16 mouse cellular contexts compared by ENCODE assay signal in the genomic region with DNA sequence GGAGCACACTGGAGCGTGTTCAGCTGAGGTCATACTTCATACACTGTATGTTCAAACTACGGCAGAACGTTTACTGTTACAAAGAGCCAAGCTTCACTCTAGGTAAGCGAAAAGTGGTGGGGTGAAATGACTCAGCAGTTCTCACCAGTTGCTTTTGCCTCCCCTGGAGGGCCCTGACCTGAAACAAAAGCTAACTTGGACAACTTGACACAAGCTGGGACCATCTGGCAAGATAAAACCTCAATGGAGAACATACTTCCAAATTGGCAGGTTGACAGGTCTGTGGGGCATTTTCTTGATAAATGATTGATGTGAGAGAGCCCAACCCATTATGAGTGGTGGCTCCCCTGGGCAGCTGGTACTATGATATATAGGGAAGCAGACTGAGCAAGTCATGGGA. TPM values are rescaled to one million over a fixed set of nuclear protein-coding genes. Genes with fewer than 3 reads are reported as not detected.
DNase-seq lines count a peak whose midpoint lies in the region; ATAC-seq and TF ChIP-seq lines count a peak whose summit lies in the region.
"Had no signal": no experiment of that assay in that cellular context is flagged by ENCODE, and none has a peak within 500 bp of the region (broad histone marks: within the 10 kb centered on the region; RNA-seq: fewer than 3 reads in every experiment).

No protein-coding gene starts in this region.

- H3K9ac ChIP-seq in hindbrain, postnatal 0 days (replicated peaks; ENCODE audit: low read length), result no peak overlapping the region
- no peak overlapping the region for H3K9ac ChIP-seq in hindbrain, embryonic 13.5 days
- H3K9ac ChIP-seq in CH12.LX (ENCODE audit: insufficient read depth, low read depth), result no peak overlapping the region
- H3K9ac ChIP-seq in forebrain, embryonic 12.5 days, result no peak overlapping the region
- H3K9ac ChIP-seq: forebrain, postnatal 0 days; limb, embryonic 12.5 days; neural tube, embryonic 13.5 days had no signal

- no peaks in the 10 kb centered on the region for H3K79me2 ChIP-seq in CH12.LX (replicated peaks; ENCODE audit: control insufficient read depth, extremely low read depth, insufficient read depth, poor library complexity, severe bottlenecking)

- no peak overlapping the region for H3K4me3 ChIP-seq in hindbrain, postnatal 0 days (ENCODE audit: low read length)
- no peak overlapping the region for H3K4me3 ChIP-seq in hindbrain, embryonic 13.5 days
- no peak overlapping the region for H3K4me3 ChIP-seq in CH12.LX (replicated peaks in 1 of 3; ENCODE audit: low read depth in 2 of 3, low read length in 2 of 3, poor library complexity in 1 of 3)
- no peak overlapping the region for H3K4me3 ChIP-seq in brown adipose tissue, adult 24 weeks (ENCODE audit: insufficient read depth, low read depth, low read length)
- no peak overlapping the region for H3K4me3 ChIP-seq in forebrain, embryonic 12.5 days (replicated peaks)
- H3K4me3 ChIP-seq: limb, embryonic 12.5 days; neural tube, embryonic 13.5 days had no signal

- no peaks in the 10 kb centered on the region for H3K9me3 ChIP-seq in hindbrain, postnatal 0 days (ENCODE audit: low read length)
- H3K9me3 ChIP-seq in hindbrain, embryonic 13.5 days, result no peaks in the 10 kb centered on the region
- no peaks in the 10 kb centered on the region for H3K9me3 ChIP-seq in CH12.LX (replicated peaks; ENCODE audit: low read length)
- H3K9me3 ChIP-seq in forebrain, embryonic 12.5 days, result no peaks in the 10 kb centered on the region
- H3K9me3 ChIP-seq: limb, embryonic 12.5 days; neural tube, embryonic 13.5 days had no signal

- TF ChIP-seq CTCF in hindbrain, postnatal 0 days (IDR thresholded peaks at IDR 0.05; ENCODE audit: low read depth), result no peak
- no peak for TF ChIP-seq CTCF in CH12.LX (conservative IDR thresholded peaks at IDR 0.05 in 1 of 2, IDR thresholded peaks at IDR 0.05 in 1 of 2; ENCODE audit: low read depth in 2 of 2, low read length in 2 of 2)

- no peak for ATAC-seq in hindbrain, postnatal 0 days
- ATAC-seq in hindbrain, embryonic 13.5 days (ENCODE audit: low FRiP score), result no peak
- no peak for ATAC-seq in forebrain, embryonic 12.5 days (ENCODE audit: low FRiP score)
- ATAC-seq: activated CD4-positive, CD25-positive, alpha-beta regulatory T cell, adult 4 months; forebrain, postnatal 0 days had no signal

- no peak overlapping the region for H3K4me2 ChIP-seq in hindbrain, postnatal 0 days (ENCODE audit: low read depth, low read length)
- no peak overlapping the region for H3K4me2 ChIP-seq in hindbrain, embryonic 13.5 days
- H3K4me2 ChIP-seq in CH12.LX (ENCODE audit: insufficient read depth, low read depth, poor library complexity, severe bottlenecking), result no peak overlapping the region
- no peak overlapping the region for H3K4me2 ChIP-seq in forebrain, embryonic 12.5 days
- H3K4me2 ChIP-seq: limb, embryonic 12.5 days; neural tube, embryonic 13.5 days had no signal

- H3K36me3 ChIP-seq in hindbrain, postnatal 0 days (ENCODE audit: insufficient read depth, low read length), result no peaks in the 10 kb centered on the region
- H3K36me3 ChIP-seq in hindbrain, embryonic 13.5 days, result no peaks in the 10 kb centered on the region
- H3K36me3 ChIP-seq in CH12.LX (replicated peaks in 1 of 2; ENCODE audit: control insufficient read depth in 1 of 2, insufficient read depth in 1 of 2, low read length in 1 of 2), result no peaks in the 10 kb centered on the region
- no peaks in the 10 kb centered on the region for H3K36me3 ChIP-seq in forebrain, embryonic 12.5 days (replicated peaks)
- H3K36me3 ChIP-seq: limb, embryonic 12.5 days; neural tube, embryonic 13.5 days had no signal

- dilution Hi-C loops in CH12.LX (cut with MboI; ENCODE audit: extremely low pct_ligation_motif_present, extremely low pct_unique_long_range_greater_than_20kb, low sequenced_read_pairs), result no loop called here

- peak; percentile 80 for TF ChIP-seq EP300 in CH12.LX (IDR thresholded peaks at IDR 0.05; ENCODE audit: low read length)

- 67% methylated on average over 4 of the region's 4 CpGs for WGBS in hindbrain, postnatal 0 days
- WGBS in hindbrain, embryonic 13.5 days, result 83% methylated on average over 4 of the region's 4 CpGs
- 83% methylated on average over 4 of the region's 4 CpGs for WGBS in forebrain, embryonic 12.5 days

- peak; percentile 21 for DNase-seq in hindbrain, postnatal 0 days (ENCODE audit: low spot score)
- DNase-seq in 3T3-L1 (ENCODE audit: low read depth, low spot score) (peak; percentile 77), CH12.LX (ENCODE audit: extremely low read depth) (peak; percentile 31), MN1 (ENCODE audit: low spot score) (no peak)
- DNase-seq: cerebellum, adult 18-20 months; embryo, embryonic 11 days; forebrain, postnatal 0 days; gastrocnemius, postnatal 25 days; layer of hippocampus, postnatal 36 days; thymus, adult 18-20 months had no signal

- H3K4me1 ChIP-seq in hindbrain, postnatal 0 days (ENCODE audit: insufficient read depth, low read length), result no peaks in the 10 kb centered on the region
- H3K4me1 ChIP-seq in hindbrain, embryonic 13.5 days (replicated peaks), result no peaks in the 10 kb centered on the region
- H3K4me1 ChIP-seq in CH12.LX (ENCODE audit: control insufficient read depth in 1 of 2, insufficient read depth in 2 of 2), result peaks cover 6 to 7% of the 10 kb centered on the region in 2 experiments
- H3K4me1 ChIP-seq in brown adipose tissue, adult 24 weeks (ENCODE audit: control insufficient read depth, insufficient read depth, insufficient read length, low read length), result no peaks in the 10 kb centered on the region; the same call in 1 of the 2 replicates
- H3K4me1 ChIP-seq in forebrain, embryonic 12.5 days, result no peaks in the 10 kb centered on the region
- H3K4me1 ChIP-seq: limb, embryonic 12.5 days had no signal

- TF ChIP-seq POLR2A in CH12.LX (IDR thresholded peaks at IDR 0.05; ENCODE audit: low read depth, low read length), result no peak

- TF ChIP-seq RAD21 in CH12.LX (IDR thresholded peaks at IDR 0.05; ENCODE audit: low read depth, low read length), result no peak

- no peak overlapping the region for H3K27ac ChIP-seq in hindbrain, postnatal 0 days
- no peak overlapping the region for H3K27ac ChIP-seq in hindbrain, embryonic 13.5 days
- H3K27ac ChIP-seq in CH12.LX (ENCODE audit: insufficient read depth, low read depth), result no peak overlapping the region
- peak overlapping the region; percentile 49 for H3K27ac ChIP-seq in brown adipose tissue, adult 24 weeks (replicated peaks; ENCODE audit: low read depth, low read length)
- H3K27ac ChIP-seq in forebrain, embryonic 12.5 days, result no peak overlapping the region
- H3K27ac ChIP-seq: limb, embryonic 12.5 days; neural tube, embryonic 13.5 days had no signal

- in situ Hi-C loops in CH12.LX (cut with MboI; ENCODE audit: low pct_ligation_motif_present, low pct_unique_long_range_greater_than_20kb, low sequenced_read_pairs), result no loop called here

- no peaks in the 10 kb centered on the region for H3K27me3 ChIP-seq in hindbrain, postnatal 0 days (ENCODE audit: insufficient read depth, low read length)
- H3K27me3 ChIP-seq in hindbrain, embryonic 13.5 days, result no peaks in the 10 kb centered on the region
- H3K27me3 ChIP-seq in CH12.LX (replicated peaks), result no peaks in the 10 kb centered on the region
- no peaks in the 10 kb centered on the region for H3K27me3 ChIP-seq in forebrain, embryonic 12.5 days
- H3K27me3 ChIP-seq: limb, embryonic 12.5 days; neural tube, embryonic 13.5 days had no signal

TF ChIP-seq in CH12.LX, 34 proteins besides CTCF, POLR2A, EP300 and RAD21:
- TF ChIP-seq POLR2AphosphoS2 (IDR thresholded peaks at IDR 0.05; ENCODE audit: low read depth, low read length), result no peak
- TF ChIP-seq HCFC1 (IDR thresholded peaks at IDR 0.05; ENCODE audit: low read depth, low read length), result no peak
- TF ChIP-seq GABPA (IDR thresholded peaks at IDR 0.05; ENCODE audit: insufficient replicate concordance, low read depth, low read length), result no peak
- peak; percentile 87 for TF ChIP-seq JUND (conservative IDR thresholded peaks at IDR 0.05; ENCODE audit: low read depth, low read length)
- no peak for TF ChIP-seq MAX (IDR thresholded peaks at IDR 0.05; ENCODE audit: low read length)
- peak; percentile 87 for TF ChIP-seq MAFK (IDR thresholded peaks at IDR 0.05; ENCODE audit: insufficient replicate concordance, low read length)
- peak; percentile 88 for TF ChIP-seq IRF4 (IDR thresholded peaks at IDR 0.05; ENCODE audit: low read depth, low read length)
- TF ChIP-seq NELFE (IDR thresholded peaks at IDR 0.05; ENCODE audit: low read depth, low read length), result no peak
- peak; percentile 66 for TF ChIP-seq JUN (IDR thresholded peaks at IDR 0.05; ENCODE audit: insufficient read depth, low read depth, low read length)
- TF ChIP-seq USF1 (IDR thresholded peaks at IDR 0.05; ENCODE audit: low read depth, low read length), result no peak
- no peak for TF ChIP-seq ZKSCAN1 (IDR thresholded peaks at IDR 0.05; ENCODE audit: borderline replicate concordance, low read depth, low read length)

RNA-seq across cellular contexts. Expression of a gene that starts 59.0 kb away (rescaled TPM):
- total RNA-seq in hindbrain, postnatal 0 days (2014; rRNA removed), result 21.6 and 23.7 TPM in 2 replicates
- 21.6 and 22.0 TPM in 2 replicates for polyA plus RNA-seq in hindbrain, postnatal 0 days (2015; fragmentation: Nextera tagmentation; extraction: Ambion mirVana)
- polyA plus RNA-seq in hindbrain, embryonic 13.5 days (2015; fragmentation: Nextera tagmentation; extraction: Ambion mirVana), result 32.7 and 36.0 TPM in 2 replicates
- total RNA-seq in CH12.LX (2012; rRNA removed), result 9.6 and 10.3 TPM in 2 replicates
- 25.1 and 30.8 TPM in 2 replicates for total RNA-seq in CH12.LX (2014; rRNA removed)
- 13.2 and 13.7 TPM in 2 replicates for polyA plus RNA-seq in CH12.LX (2012; ENCODE audit: insufficient read length, low read depth)
- 33.6 and 36.1 TPM in 2 replicates for polyA plus RNA-seq in brown adipose tissue, adult 24 weeks (2012; ENCODE audit: insufficient read depth, insufficient read length, missing spikeins)
- polyA plus RNA-seq in forebrain, embryonic 12.5 days (2016; fragmentation: Nextera tagmentation; extraction: Ambion mirVana), result 29.4 and 30.6 TPM in 2 replicates
